Mouse (Mus musculus): ENCODE results near the gene Pxylp1. TPM values are rescaled to one million over a fixed set of nuclear protein-coding genes. Genes with fewer than 3 reads are reported as not detected.

Pxylp1 gene
- polyA plus RNA-seq, 1 experiment from 2014 or later, result 22.7 TPM

DNA sequence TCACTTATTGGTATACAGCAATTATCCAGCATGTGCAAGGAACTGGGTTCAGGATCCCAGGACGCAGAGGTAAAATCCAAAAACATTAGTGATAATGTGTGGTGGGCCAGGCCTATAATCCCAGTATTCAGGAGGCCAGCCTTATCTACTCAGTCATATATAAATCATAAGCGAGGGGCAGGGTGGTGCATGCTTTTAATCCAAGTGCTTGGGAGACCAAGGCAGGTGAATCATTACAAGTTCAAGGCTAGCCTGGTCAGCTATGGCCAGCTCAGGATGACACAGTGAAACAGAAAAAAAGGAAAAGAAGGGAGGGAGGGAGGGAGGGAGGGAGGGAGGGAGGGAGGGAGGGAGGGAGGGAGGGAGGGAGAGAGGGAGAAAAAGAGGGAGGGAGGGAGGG is 97.9 kb downstream of the Pxylp1 start:
- Histone ChIP-seq H3K4me3 (ENCODE audit: low read depth, low read length) (no peak overlapping the region), H3K9me3 (ENCODE audit: control insufficient read depth) (no peaks in the 10 kb centered on the region), H3K9ac (ENCODE audit: low read depth, low read length) (no peak overlapping the region), H3K36me3 (ENCODE audit: control insufficient read depth, insufficient read depth) (no peaks in the 10 kb centered on the region), H3K4me1 (replicated peaks; ENCODE audit: control insufficient read depth, insufficient read depth, low read length) (no peaks in the 10 kb centered on the region), H3K27ac (ENCODE audit: low read depth, low read length) (no peak overlapping the region), H3K27me3 (replicated peaks; ENCODE audit: control insufficient read depth, insufficient read depth, low read length) (no peaks in the 10 kb centered on the region), H3K4me2 (replicated peaks; ENCODE audit: low read depth) (no peak overlapping the region)
- no peak for TF ChIP-seq CTCF (IDR thresholded peaks at IDR 0.05; ENCODE audit: low read depth)
- 92% methylated on average over 2 of the region's 2 CpGs for whole genome bisulfite sequencing
- ATAC-seq, result no peak

DNA sequence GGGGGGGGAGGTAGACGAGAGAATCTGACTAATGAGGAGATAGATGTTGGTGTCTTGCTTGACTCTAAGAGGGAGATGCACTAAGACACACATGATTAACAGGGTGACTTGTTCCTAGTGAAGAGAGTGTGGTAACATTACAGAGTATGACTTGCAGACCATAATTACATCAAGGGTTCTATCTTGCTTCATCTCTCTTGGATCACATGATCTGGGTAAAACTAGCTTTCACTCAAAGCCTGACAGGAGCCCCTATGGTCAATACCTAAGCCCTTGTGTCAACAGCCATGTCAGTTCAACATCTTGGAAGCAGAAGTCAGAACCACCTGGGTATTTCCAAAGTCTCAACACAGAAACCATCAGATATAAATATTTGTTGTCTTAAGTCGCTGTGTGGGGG is 99.9 kb downstream of the Pxylp1 start:
- no peaks in the 10 kb centered on the region for H3K9me3 ChIP-seq (ENCODE audit: control insufficient read depth)
- H3K36me3 ChIP-seq (ENCODE audit: control insufficient read depth, insufficient read depth), result no peaks in the 10 kb centered on the region
- ATAC-seq, result no peak
- H3K27ac ChIP-seq (ENCODE audit: low read depth, low read length), result no peak overlapping the region
- H3K4me2 ChIP-seq (replicated peaks; ENCODE audit: low read depth), result no peak overlapping the region
- no peak for TF ChIP-seq CTCF (IDR thresholded peaks at IDR 0.05; ENCODE audit: low read depth)
- H3K9ac ChIP-seq (ENCODE audit: low read depth, low read length), result no peak overlapping the region
- H3K4me3 ChIP-seq (ENCODE audit: low read depth, low read length), result no peak overlapping the region
- H3K27me3 ChIP-seq (replicated peaks; ENCODE audit: control insufficient read depth, insufficient read depth, low read length), result no peaks in the 10 kb centered on the region
- no peaks in the 10 kb centered on the region for H3K4me1 ChIP-seq (replicated peaks; ENCODE audit: control insufficient read depth, insufficient read depth, low read length)
- 53% methylated on average over 2 of the region's 2 CpGs for WGBS

DNA sequence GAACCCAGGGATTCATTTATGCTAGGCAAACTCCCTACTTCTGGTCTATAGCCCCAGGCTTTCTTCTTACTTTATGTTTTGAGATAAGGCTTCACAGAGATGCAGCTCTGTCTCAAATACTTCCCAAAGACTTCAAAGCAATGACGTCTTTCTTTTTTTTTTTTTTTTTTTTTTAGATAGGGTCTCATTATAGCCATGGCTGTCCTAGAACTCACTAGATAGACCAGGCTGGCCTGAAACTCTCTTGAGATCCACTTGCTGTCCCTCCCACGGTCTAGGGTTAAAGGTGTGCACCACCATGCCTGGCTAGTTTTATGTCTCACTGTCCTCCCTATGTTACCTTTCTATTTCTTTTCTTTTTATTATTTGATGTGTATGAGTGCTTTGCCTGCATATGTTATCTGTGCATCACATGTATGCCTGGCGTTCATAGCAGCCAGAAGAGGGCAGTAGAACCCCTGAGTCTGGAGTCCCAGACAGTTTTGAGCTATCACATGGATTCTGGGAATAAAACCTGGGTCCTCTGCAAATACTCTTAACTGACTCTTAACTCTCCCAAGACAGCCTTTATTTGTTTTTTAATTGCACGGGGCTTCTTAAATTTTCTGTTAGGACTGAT is 102.0 kb downstream of the Pxylp1 start:
- H3K9ac ChIP-seq (ENCODE audit: low read depth, low read length), result no peak overlapping the region
- no peaks in the 10 kb centered on the region for H3K27me3 ChIP-seq (replicated peaks; ENCODE audit: control insufficient read depth, insufficient read depth, low read length)
- no peaks in the 10 kb centered on the region for H3K36me3 ChIP-seq (ENCODE audit: control insufficient read depth, insufficient read depth)
- no peak overlapping the region for H3K4me2 ChIP-seq (replicated peaks; ENCODE audit: low read depth)
- ATAC-seq, result no peak
- 57% methylated on average over 4 of the region's 4 CpGs for WGBS
- TF ChIP-seq CTCF (IDR thresholded peaks at IDR 0.05; ENCODE audit: low read depth), result peak; percentile 66
- peaks cover 4% of the 10 kb centered on the region; the same call in 1 of the 2 replicates for H3K4me1 ChIP-seq (replicated peaks; ENCODE audit: control insufficient read depth, insufficient read depth, low read length)
- H3K27ac ChIP-seq (ENCODE audit: low read depth, low read length), result no peak overlapping the region
- H3K9me3 ChIP-seq (ENCODE audit: control insufficient read depth), result no peaks in the 10 kb centered on the region
- no peak overlapping the region for H3K4me3 ChIP-seq (ENCODE audit: low read depth, low read length)

DNA sequence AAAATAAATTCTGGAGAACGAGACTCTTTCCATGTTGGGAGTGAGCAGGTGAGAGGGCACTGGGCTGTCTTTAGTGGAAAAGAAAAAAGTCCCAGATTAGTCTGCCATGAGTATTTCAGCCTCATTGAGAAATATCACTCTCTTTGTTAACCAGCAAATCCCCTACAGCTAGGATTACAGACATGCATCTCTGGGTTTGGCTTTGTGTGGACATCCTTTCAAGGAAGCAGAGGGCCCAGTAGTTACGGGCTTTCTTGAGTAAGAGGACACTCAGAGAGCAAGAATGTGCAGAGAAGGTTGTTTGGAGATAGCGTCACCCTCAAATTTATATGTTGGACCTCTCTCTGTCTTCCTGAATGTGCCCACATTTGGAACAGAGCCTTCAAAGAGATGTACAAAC is 102.6 kb downstream of the Pxylp1 start:
- H3K4me1 ChIP-seq (replicated peaks; ENCODE audit: control insufficient read depth, insufficient read depth, low read length), result peaks cover 6% of the 10 kb centered on the region; the same call in 1 of the 2 replicates
- H3K27me3 ChIP-seq (replicated peaks; ENCODE audit: control insufficient read depth, insufficient read depth, low read length), result no peaks in the 10 kb centered on the region
- no peaks in the 10 kb centered on the region for H3K36me3 ChIP-seq (ENCODE audit: control insufficient read depth, insufficient read depth)
- 85% methylated on average over 3 of the region's 3 CpGs for WGBS
- no peak overlapping the region for H3K4me3 ChIP-seq (ENCODE audit: low read depth, low read length)
- no peak overlapping the region for H3K27ac ChIP-seq (ENCODE audit: low read depth, low read length)
- no peak overlapping the region for H3K9ac ChIP-seq (ENCODE audit: low read depth, low read length)
- H3K9me3 ChIP-seq (ENCODE audit: control insufficient read depth), result no peaks in the 10 kb centered on the region
- no peak for TF ChIP-seq CTCF (IDR thresholded peaks at IDR 0.05; ENCODE audit: low read depth)
- H3K4me2 ChIP-seq (replicated peaks; ENCODE audit: low read depth), result no peak overlapping the region
- no peak for ATAC-seq

DNA sequence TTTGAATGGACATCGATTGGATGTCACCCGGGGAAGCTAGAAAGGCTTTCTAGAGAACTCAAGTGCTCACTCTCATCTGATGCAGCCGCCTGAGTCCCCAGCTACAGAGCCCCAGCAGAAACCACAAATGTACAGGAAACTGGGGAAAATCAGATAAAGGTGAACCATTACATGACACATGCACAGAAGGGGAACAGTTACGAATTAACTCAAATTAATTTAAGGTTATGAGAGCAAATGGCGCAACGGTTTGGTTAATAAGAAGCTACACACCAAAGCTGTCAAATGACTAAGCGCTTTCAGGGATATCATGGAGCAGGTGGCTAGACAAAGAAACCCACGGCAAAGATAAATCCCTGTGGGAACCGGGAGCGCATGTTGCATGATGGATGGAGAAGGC is 104.7 kb downstream of the Pxylp1 start:
- H3K4me2 ChIP-seq (replicated peaks; ENCODE audit: low read depth), result peak overlapping the region; percentile 35
- no peak overlapping the region for H3K27ac ChIP-seq (ENCODE audit: low read depth, low read length)
- H3K36me3 ChIP-seq (ENCODE audit: control insufficient read depth, insufficient read depth), result no peaks in the 10 kb centered on the region
- TF ChIP-seq CTCF (IDR thresholded peaks at IDR 0.05; ENCODE audit: low read depth), result no peak
- H3K9me3 ChIP-seq (ENCODE audit: control insufficient read depth), result no peaks in the 10 kb centered on the region
- H3K27me3 ChIP-seq (replicated peaks; ENCODE audit: control insufficient read depth, insufficient read depth, low read length), result no peaks in the 10 kb centered on the region
- WGBS, result 41% methylated on average over 10 of the region's 10 CpGs
- peak; percentile 52 for ATAC-seq
- H3K9ac ChIP-seq (ENCODE audit: low read depth, low read length), result no peak overlapping the region
- peak overlapping the region; percentile 4; the same call in 1 of the 2 replicates for H3K4me3 ChIP-seq (ENCODE audit: low read depth, low read length)
- peaks cover 6% of the 10 kb centered on the region; the same call in 1 of the 2 replicates for H3K4me1 ChIP-seq (replicated peaks; ENCODE audit: control insufficient read depth, insufficient read depth, low read length)

DNA sequence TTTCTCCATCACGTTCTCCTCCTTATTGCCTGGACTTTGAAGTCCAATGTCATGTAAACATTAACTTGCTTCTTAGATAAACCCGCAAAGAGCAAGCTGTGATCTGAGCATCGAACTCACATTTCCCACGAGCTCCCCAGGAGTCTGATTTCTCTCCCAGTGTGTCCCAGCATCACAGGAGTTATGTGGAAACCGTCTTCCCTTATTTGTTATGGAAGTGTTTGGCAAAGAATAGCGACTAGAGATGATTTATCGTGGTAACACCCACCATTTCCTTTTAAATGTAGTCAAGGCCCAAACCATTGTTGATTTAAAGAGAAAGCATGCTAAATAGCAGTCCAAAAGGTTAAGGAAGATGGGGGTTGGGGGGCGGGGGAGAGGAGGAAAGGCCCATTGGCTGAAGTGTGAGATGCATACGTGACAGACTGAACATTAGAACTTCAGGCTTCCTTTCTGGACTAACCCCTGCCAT is 106.6 kb downstream of the Pxylp1 start:
- no peaks in the 10 kb centered on the region for H3K9me3 ChIP-seq (ENCODE audit: control insufficient read depth)
- no peak overlapping the region for H3K4me3 ChIP-seq (ENCODE audit: low read depth, low read length)
- H3K4me1 ChIP-seq (replicated peaks; ENCODE audit: control insufficient read depth, insufficient read depth, low read length), result peaks cover 6% of the 10 kb centered on the region; the same call in 1 of the 2 replicates
- no peak for TF ChIP-seq CTCF (IDR thresholded peaks at IDR 0.05; ENCODE audit: low read depth)
- H3K27me3 ChIP-seq (replicated peaks; ENCODE audit: control insufficient read depth, insufficient read depth, low read length), result no peaks in the 10 kb centered on the region
- H3K4me2 ChIP-seq (replicated peaks; ENCODE audit: low read depth), result peak overlapping the region; percentile 24
- H3K27ac ChIP-seq (ENCODE audit: low read depth, low read length), result peak overlapping the region; percentile 6; the same call in 1 of the 2 replicates
- WGBS, result 10% methylated on average over 9 of the region's 9 CpGs
- no peaks in the 10 kb centered on the region for H3K36me3 ChIP-seq (ENCODE audit: control insufficient read depth, insufficient read depth)
- ATAC-seq, result peak; percentile 60
- H3K9ac ChIP-seq (ENCODE audit: low read depth, low read length), result no peak overlapping the region

Measured in intestine, postnatal 0 days (tissue).